Mouse (Mus musculus) hindlimb bud, embryonic 11.5 days (tissue): Measurements from ENCODE around the gene Kmt5b.

Experiments used
- DNase-seq: peaks from one replicate; pipeline ENCODE4 v3.0.0-alpha.2; 2012; ENCODE audit warnings: low read depth, low spot score; ENCODE audit errors: extremely low spot score

The Kmt5b gene

DNA sequence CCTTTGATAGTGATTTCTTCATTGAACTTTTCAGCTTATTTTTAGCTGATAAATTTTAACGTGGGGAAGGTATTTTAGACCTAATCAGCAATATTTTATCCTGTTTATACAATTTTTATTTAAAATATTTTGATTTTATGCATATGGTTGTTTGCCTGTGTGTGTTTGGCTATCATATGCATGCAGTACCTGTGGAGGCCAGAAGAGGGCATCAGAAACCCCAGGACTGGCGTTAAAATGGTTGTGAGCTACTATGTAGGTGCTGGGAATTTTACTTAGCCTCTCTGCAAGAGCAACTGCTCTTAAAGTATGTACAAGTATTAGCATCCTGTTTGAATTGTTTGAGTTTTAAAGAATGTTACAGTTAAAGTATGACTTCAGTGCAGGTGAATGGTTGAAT is 97.7 kb downstream of the Kmt5b start:
- DNase-seq = no peak
